In genomic region chr7:98321083-98321482, GRCm38 (mm10) we compare ENCODE assay signal across 8 mouse cellular contexts. TPM values are rescaled to one million over a fixed set of nuclear protein-coding genes. Genes with fewer than 3 reads are reported as not detected.
DNase-seq lines count a peak whose midpoint lies in the region; ATAC-seq and TF ChIP-seq lines count a peak whose summit lies in the region.

TSS of gene Acer3 (minus strand) at chr7:98321208.

- H3K36me3 ChIP-seq in kidney, embryonic 16.5 days (ENCODE audit: insufficient read depth, low read length): no peaks in the 10 kb centered on the region
- no peaks in the 10 kb centered on the region for H3K36me3 ChIP-seq in limb, embryonic 14.5 days (ENCODE audit: control insufficient read depth, insufficient read depth, low read length)
- H3K36me3 ChIP-seq in stomach, embryonic 16.5 days (ENCODE audit: control insufficient read depth, insufficient read depth, low read length): no peaks in the 10 kb centered on the region

- no peaks in the 10 kb centered on the region for H3K9me3 ChIP-seq in kidney, embryonic 16.5 days (ENCODE audit: low read length)
- H3K9me3 ChIP-seq in limb, embryonic 14.5 days (ENCODE audit: control insufficient read depth, low read length): no peaks in the 10 kb centered on the region
- no peaks in the 10 kb centered on the region for H3K9me3 ChIP-seq in stomach, embryonic 16.5 days (replicated peaks; ENCODE audit: control insufficient read depth, low read length)

- no peak for TF ChIP-seq POLR2A in limb, embryonic 14.5 days (IDR thresholded peaks at IDR 0.05; ENCODE audit: borderline replicate concordance, extremely low read depth, insufficient read depth, insufficient read length)

- no peak within 1 kb of the TSS for H3K27ac ChIP-seq in kidney, embryonic 16.5 days (ENCODE audit: low read length)
- no peak within 1 kb of the TSS for H3K27ac ChIP-seq in limb, embryonic 14.5 days (replicated peaks; ENCODE audit: low read depth, low read length)
- no peak within 1 kb of the TSS for H3K27ac ChIP-seq in stomach, embryonic 16.5 days (ENCODE audit: low read length)

- no peaks in the 10 kb centered on the region for H3K27me3 ChIP-seq in kidney, embryonic 16.5 days (ENCODE audit: insufficient read depth, low read length)
- no peaks in the 10 kb centered on the region for H3K27me3 ChIP-seq in limb, embryonic 14.5 days (ENCODE audit: control insufficient read depth, insufficient read depth, low read length)
- no peaks in the 10 kb centered on the region for H3K27me3 ChIP-seq in stomach, embryonic 16.5 days (ENCODE audit: control insufficient read depth, insufficient read depth, low read length)

- DNase-seq in kidney, postnatal 14 days: no peak
- DNase-seq in adrenal gland, postnatal 4 days (ENCODE audit: low spot score in 2 of 2): no peak
- DNase-seq in heart, postnatal 10 days: no peak
- DNase-seq in limb, embryonic 14.5 days (ENCODE audit: low spot score): no peak
- no peak for DNase-seq in gastrocnemius, postnatal 10 days
- no peak for DNase-seq in ovary, postnatal 10 days (ENCODE audit: low spot score)

- H3K9ac ChIP-seq in kidney, embryonic 16.5 days (replicated peaks; ENCODE audit: low read length): no peak within 1 kb of the TSS
- H3K9ac ChIP-seq in limb, embryonic 14.5 days (ENCODE audit: low read depth, low read length, severe bottlenecking): no peak within 1 kb of the TSS
- no peak within 1 kb of the TSS for H3K9ac ChIP-seq in stomach, embryonic 16.5 days (ENCODE audit: low read length)

- no peak for ATAC-seq in kidney, embryonic 16.5 days (ENCODE audit: low FRiP score, low TSS enrichment)
- ATAC-seq in limb, embryonic 14.5 days (ENCODE audit: low FRiP score, low read depth): no peak
- no peak for ATAC-seq in stomach, embryonic 16.5 days (ENCODE audit: insufficient read depth, low FRiP score)

- intact Hi-C loops in heart, postnatal 10 days (cut with DNase I): no loop called here

- WGBS in kidney, embryonic 16.5 days: 91% methylated on average over 2 of the region's 2 CpGs
- 82% methylated on average over 2 of the region's 2 CpGs for WGBS in limb, embryonic 14.5 days
- 84% methylated on average over 2 of the region's 2 CpGs for WGBS in stomach, embryonic 16.5 days

- no peak within 1 kb of the TSS for H3K4me2 ChIP-seq in kidney, embryonic 16.5 days (replicated peaks; ENCODE audit: low read depth, low read length)
- no peak within 1 kb of the TSS for H3K4me2 ChIP-seq in limb, embryonic 14.5 days (replicated peaks; ENCODE audit: low read depth, low read length, severe bottlenecking)
- no peak within 1 kb of the TSS for H3K4me2 ChIP-seq in stomach, embryonic 16.5 days (ENCODE audit: low read depth, low read length)

- no peak within 1 kb of the TSS for H3K4me3 ChIP-seq in kidney, embryonic 16.5 days (ENCODE audit: low read length)
- no peak within 1 kb of the TSS for H3K4me3 ChIP-seq in limb, embryonic 14.5 days (replicated peaks; ENCODE audit: low read length)
- H3K4me3 ChIP-seq in stomach, embryonic 16.5 days (replicated peaks; ENCODE audit: low read length): no peak within 1 kb of the TSS

- peaks cover 6% of the 10 kb centered on the region; the same call in 1 of the 2 replicates for H3K4me1 ChIP-seq in kidney, embryonic 16.5 days (ENCODE audit: insufficient read depth, low read length)
- H3K4me1 ChIP-seq in limb, embryonic 14.5 days (ENCODE audit: control insufficient read depth, insufficient read depth, low read length): peaks cover 5% of the 10 kb centered on the region; the same call in 1 of the 2 replicates
- H3K4me1 ChIP-seq in stomach, embryonic 16.5 days (ENCODE audit: control insufficient read depth, insufficient read depth, low read length): no peaks in the 10 kb centered on the region

RNA-seq across cellular contexts. Expression of gene Acer3, which starts in this region (rescaled TPM):
- polyA plus RNA-seq in kidney, embryonic 16.5 days (2015; fragmentation: Nextera tagmentation; extraction: Ambion mirVana): 27.4 and 32.3 TPM in 2 replicates
- total RNA-seq in adrenal gland, postnatal 4 days (2021): 10 to 100 TPM; 20.3 to 24.2 TPM
- 10 to 100 TPM; 15.7 to 16.0 TPM for total RNA-seq in heart, postnatal 10 days (2021)
- polyA plus RNA-seq in limb, embryonic 14.5 days (2012; rRNA removed): 22.6 and 23.6 TPM in 2 replicates
- polyA plus RNA-seq in limb, embryonic 14.5 days (2014; fragmentation: Nextera tagmentation; extraction: Ambion mirVana): 35.7 and 37.9 TPM in 2 replicates
- polyA plus RNA-seq in stomach, embryonic 16.5 days (2015; fragmentation: Nextera tagmentation; extraction: Ambion mirVana): 28.8 and 34.4 TPM in 2 replicates
- 1 to 10 TPM; 5.1 to 6.1 TPM for total RNA-seq in gastrocnemius, postnatal 10 days (2021)
